Mouse (Mus musculus) neutrophil, adult 83 days (primary cell): ENCODE results near the gene Krba1. TPM values are rescaled to one million over a fixed set of nuclear protein-coding genes. Genes with fewer than 3 reads are reported as not detected.

Experiments used
- total RNA-seq, 2 experiments: library from RNA; stranded (reverse); gene quantifications; one replicate each; pipeline ENCODE4 v1.2.4; 2023

Gene Krba1
- 1 to 10 TPM in 1 of 2 experiments, under 1 TPM in 1; 0.77 to 1.2 TPM for total RNA-seq

GRCm38 (mm10) chr6:48395105-48396007 lies at the start of gene Krba1:
Krba1 (plus strand) TSS chr6:48395586.

GRCm38 (mm10) chr6:48445181-48446101 lies 50.1 kb downstream of the Krba1 start, which contains the start of gene Zfp467:
Zfp467 (minus strand) TSS chr6:48445825.

GRCm38 (mm10) chr6:48447929-48448328 lies 52.5 kb downstream of the Krba1 start, which contains the start of gene Sspo:
Sspo (plus strand) TSS chr6:48448229.

Other genes with a start within 250 kb of the Krba1 start
- gene Zfp467, start 50.2 kb downstream of the Krba1 start, total RNA-seq = 10 to 100 TPM in 1 of 2 experiments, 1 to 10 TPM in 1; 9.7 to 21.8 TPM
- under 1 TPM in 1 of 2 experiments, not detected in 1; 0.04 TPM for gene Sspo, start 52.6 kb downstream of the Krba1 start, total RNA-seq
- under 1 TPM in 1 of 2 experiments, not detected in 1; 0.35 TPM for gene Atp6v0e2, start 142.0 kb downstream of the Krba1 start, total RNA-seq
- 10 to 100 TPM; 28.8 to 38.8 TPM for gene Lrrc61, start 159.2 kb downstream of the Krba1 start, total RNA-seq
- gene Rarres2, start 177.2 kb downstream of the Krba1 start, total RNA-seq = not detected
- not detected for gene Gm45021, start 194.0 kb downstream of the Krba1 start, total RNA-seq
- gene Repin1, start 198.3 kb downstream of the Krba1 start, total RNA-seq = 1 to 10 TPM; 2.4 to 2.7 TPM
- gene Gm44965, start 198.4 kb downstream of the Krba1 start, total RNA-seq = 1 to 10 TPM in 1 of 2 experiments, not detected in 1; 2.7 TPM
- gene Zfp775, start 206.5 kb downstream of the Krba1 start, total RNA-seq = 1 to 10 TPM; 1.1 to 1.2 TPM
- under 1 TPM in 1 of 2 experiments, not detected in 1; 0.09 TPM for gene AI854703, start 231.2 kb downstream of the Krba1 start, total RNA-seq